15 mouse cellular contexts compared by ENCODE assay signal in the genomic region with DNA sequence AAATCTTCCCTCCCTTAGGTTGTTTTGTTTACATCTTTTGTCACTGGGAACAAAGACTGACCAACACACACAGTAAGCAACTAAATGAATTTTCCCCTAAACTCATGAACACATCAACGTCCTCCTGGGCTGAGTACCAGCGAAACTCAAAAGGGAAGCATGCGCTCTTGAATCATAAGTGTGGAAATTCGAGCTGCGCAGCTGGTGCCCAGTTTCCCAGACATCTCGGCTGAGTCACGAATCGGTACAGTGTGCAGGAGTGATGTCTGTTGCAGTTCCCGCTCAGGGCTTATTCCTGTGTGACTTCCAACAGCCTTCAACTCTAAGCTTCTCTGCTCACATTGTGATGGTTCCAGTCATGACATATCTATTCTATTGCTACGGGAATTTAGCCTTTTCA.
DNase-seq lines count a peak whose midpoint lies in the region; ATAC-seq lines count a peak whose summit lies in the region.
"Had no signal": no experiment of that assay in that cellular context is flagged by ENCODE, and none has a peak within 500 bp of the region (broad histone marks: within the 10 kb centered on the region; RNA-seq: fewer than 3 reads in every experiment).

No protein-coding gene starts in this region.

- WGBS in kidney, embryonic 14.5 days = 61% methylated on average over 10 of the region's 10 CpGs

- ATAC-seq in frontal cortex, adult (ENCODE audit: low TSS enrichment) = peak; percentile 99
- no peak for ATAC-seq in kidney, embryonic 14.5 days (ENCODE audit: low FRiP score, low TSS enrichment)

- H3K4me3 ChIP-seq in kidney, embryonic 14.5 days (ENCODE audit: low read length) = no peak overlapping the region
- H3K4me3 ChIP-seq: heart, adult 2 months; limb, embryonic 12.5 days; midbrain, embryonic 10.5 days had no signal

- H3K9ac ChIP-seq in kidney, embryonic 14.5 days (ENCODE audit: low read depth, low read length) = no peak overlapping the region
- H3K9ac ChIP-seq: limb, embryonic 12.5 days had no signal

- no peak overlapping the region for H3K4me2 ChIP-seq in kidney, embryonic 14.5 days (replicated peaks; ENCODE audit: low read depth, low read length)
- H3K4me2 ChIP-seq: limb, embryonic 12.5 days had no signal

- DNase-seq in left cerebral cortex, adult 11 months (ENCODE audit: low spot score) = peak; percentile 21
- no peak for DNase-seq in left cerebral cortex, postnatal 4 days
- DNase-seq in layer of hippocampus, postnatal 10 days (ENCODE audit: low spot score in 2 of 2) = peak; percentile 19 to 33
- peak; percentile 69 to 80 for DNase-seq in right cerebral cortex, postnatal 10 days (ENCODE audit: low spot score in 2 of 2)
- DNase-seq in thymus, postnatal 0 days (ENCODE audit: low spot score) = no peak
- no peak for DNase-seq in urinary bladder, postnatal 25 days (ENCODE audit: low spot score)
- DNase-seq: adrenal gland, postnatal 10 days; heart, adult 2 months; kidney, adult 2 months; lung, adult 2 months; thymus, postnatal 4 days had no signal

- H3K4me1 ChIP-seq in kidney, embryonic 14.5 days (ENCODE audit: control insufficient read depth, insufficient read depth, low read length) = 0 out of 2 replicates have a peak, but pooled peaks cover 4% of the 10 kb centered on the region
- H3K4me1 ChIP-seq: limb, embryonic 12.5 days had no signal

- H3K27me3 ChIP-seq in kidney, embryonic 14.5 days (ENCODE audit: control insufficient read depth, insufficient read depth, low read length) = no peaks in the 10 kb centered on the region
- H3K27me3 ChIP-seq: limb, embryonic 12.5 days had no signal

- no peak overlapping the region for H3K27ac ChIP-seq in kidney, embryonic 14.5 days (ENCODE audit: low read depth, low read length)
- H3K27ac ChIP-seq: heart, adult 2 months; limb, embryonic 12.5 days; midbrain, embryonic 10.5 days had no signal

- H3K9me3 ChIP-seq in kidney, embryonic 14.5 days (ENCODE audit: control insufficient read depth, low read length) = no peaks in the 10 kb centered on the region
- H3K9me3 ChIP-seq: limb, embryonic 12.5 days; midbrain, embryonic 10.5 days had no signal

- intact Hi-C loops in left cerebral cortex, postnatal 4 days (cut with DNase I) = no loop called here

- no peaks in the 10 kb centered on the region for H3K36me3 ChIP-seq in kidney, embryonic 14.5 days (ENCODE audit: control insufficient read depth, insufficient read depth, low read length)
- H3K36me3 ChIP-seq: limb, embryonic 12.5 days; midbrain, embryonic 10.5 days had no signal

Comparison
In these comparisons a context has a peak if more than half of its experiments do, and no peak if none do; other contexts are left out.
1. DNase-seq: peak in left cerebral cortex, adult 11 months (single experiment), layer of hippocampus, postnatal 10 days (2 of 2) and right cerebral cortex, postnatal 10 days (2 of 2); none in left cerebral cortex, postnatal 4 days (single experiment), thymus, postnatal 0 days (single experiment) and urinary bladder, postnatal 25 days (single experiment).